26 mouse cellular contexts compared by ENCODE assay signal in genomic region chr10:17177503-17178278, GRCm38 (mm10).
"Had no signal": no experiment of that assay in that cellular context is flagged by ENCODE, and none has a peak within 500 bp of the region (broad histone marks: within the 10 kb centered on the region; RNA-seq: fewer than 3 reads in every experiment).

No protein-coding gene starts in this region.

- H3K4me1 ChIP-seq: heart, embryonic 13.5 days; heart, embryonic 15.5 days; hindbrain, embryonic 13.5 days; kidney, embryonic 15.5 days; liver, embryonic 13.5 days; liver, embryonic 15.5 days had no signal

- H3K36me3 ChIP-seq: heart, embryonic 13.5 days; heart, embryonic 15.5 days; hindbrain, embryonic 13.5 days; kidney, embryonic 15.5 days; limb, embryonic 10.5 days; limb, embryonic 12.5 days; liver, embryonic 13.5 days; liver, embryonic 15.5 days had no signal

- H3K4me2 ChIP-seq: heart, embryonic 11.5 days; heart, embryonic 13.5 days; heart, embryonic 15.5 days; hindbrain, embryonic 13.5 days; kidney, embryonic 15.5 days; limb, embryonic 12.5 days; liver, embryonic 11.5 days; liver, embryonic 13.5 days; liver, embryonic 15.5 days had no signal

- H3K27ac ChIP-seq: heart, adult 2 months; heart, embryonic 13.5 days; heart, embryonic 15.5 days; hindbrain, embryonic 13.5 days; hindbrain, postnatal 0 days; kidney, embryonic 15.5 days; kidney, postnatal 0 days; limb, embryonic 10.5 days; limb, embryonic 12.5 days; liver, embryonic 13.5 days; liver, embryonic 15.5 days had no signal

- H3K9me3 ChIP-seq: heart, embryonic 13.5 days; heart, embryonic 15.5 days; hindbrain, embryonic 13.5 days; kidney, embryonic 15.5 days; limb, embryonic 10.5 days; limb, embryonic 12.5 days; liver, embryonic 13.5 days; liver, embryonic 15.5 days had no signal

- ATAC-seq: hindbrain, postnatal 0 days; intestine, embryonic 16.5 days had no signal

- DNase-seq: gastrocnemius, postnatal 14 days; gastrocnemius, postnatal 36 days; heart, adult 2 months; heart, postnatal 14 days; heart, postnatal 36 days; kidney, adult 11 months; kidney, adult 2 months; kidney, adult 9 months; kidney, postnatal 14 days; kidney, postnatal 36 days; layer of hippocampus, adult 9-11 months; layer of hippocampus, postnatal 36 days; liver; liver, embryonic 13.5 days had no signal

- H3K4me3 ChIP-seq: heart, adult 2 months; heart, embryonic 13.5 days; heart, embryonic 15.5 days; hindbrain, embryonic 13.5 days; kidney, embryonic 15.5 days; limb, embryonic 10.5 days; limb, embryonic 12.5 days; liver, embryonic 13.5 days; liver, embryonic 15.5 days had no signal

- H3K27me3 ChIP-seq: heart, embryonic 13.5 days; heart, embryonic 15.5 days; hindbrain, embryonic 13.5 days; kidney, embryonic 15.5 days; limb, embryonic 12.5 days; liver, embryonic 13.5 days; liver, embryonic 15.5 days had no signal

- H3K9ac ChIP-seq: heart, embryonic 13.5 days; heart, embryonic 15.5 days; hindbrain, embryonic 13.5 days; kidney, embryonic 15.5 days; limb, embryonic 12.5 days; liver, embryonic 13.5 days; liver, embryonic 15.5 days had no signal
